Mouse (Mus musculus): ENCODE results near the gene Cd37. TPM values are rescaled to one million over a fixed set of nuclear protein-coding genes. Genes with fewer than 3 reads are reported as not detected.
A peak's percentile ranks its signal among the peaks of the same experiment; 100 is the strongest.

Gene Cd37
- polyA plus RNA-seq, 1 experiment from 2014 or later = 3.0 TPM

DNA sequence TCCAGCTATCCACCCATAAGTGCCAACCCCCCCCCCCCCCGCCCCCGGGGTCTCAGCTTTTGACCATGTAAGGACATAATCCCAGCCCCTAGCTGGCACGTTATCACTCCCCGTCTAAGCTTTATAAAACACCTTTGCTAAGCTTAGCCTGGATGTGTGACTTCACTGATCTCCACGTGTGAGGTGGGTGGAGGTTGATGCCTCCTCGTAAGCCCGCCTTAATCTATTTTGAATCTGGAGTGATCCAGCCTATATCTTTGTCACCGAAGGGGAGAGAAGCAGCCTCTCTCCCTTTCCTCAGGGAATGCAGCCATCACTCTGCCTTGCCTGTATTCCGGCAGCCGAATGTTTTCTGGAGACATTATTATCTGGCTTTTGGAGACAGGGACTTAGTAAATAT lies 36.3 kb downstream of the Cd37 start:
- no peak for ATAC-seq (replicated peaks; ENCODE audit: low FRiP score, low TSS enrichment, low read depth)
- 37% methylated on average over 10 of the region's 10 CpGs for WGBS
- no peak overlapping the region for H3K4me2 ChIP-seq (ENCODE audit: low read length)
- no peak overlapping the region for H3K4me3 ChIP-seq (ENCODE audit: low read depth, low read length)
- H3K4me1 ChIP-seq (replicated peaks; ENCODE audit: control insufficient read depth, insufficient read depth, low read length) = no peaks in the 10 kb centered on the region
- H3K9me3 ChIP-seq (ENCODE audit: control insufficient read depth, low read length) = no peaks in the 10 kb centered on the region
- no peaks in the 10 kb centered on the region for H3K36me3 ChIP-seq (ENCODE audit: control insufficient read depth, insufficient read depth, low read length)
- H3K9ac ChIP-seq (ENCODE audit: low read length) = no peak overlapping the region
- H3K27me3 ChIP-seq (replicated peaks; ENCODE audit: control insufficient read depth, insufficient read depth, low read length) = no peaks in the 10 kb centered on the region; the same call in 1 of the 2 replicates
- DNase-seq (ENCODE audit: low spot score) = no peak
- peak overlapping the region; percentile 47; the same call in 1 of the 2 replicates for H3K27ac ChIP-seq (ENCODE audit: low read depth)

DNA sequence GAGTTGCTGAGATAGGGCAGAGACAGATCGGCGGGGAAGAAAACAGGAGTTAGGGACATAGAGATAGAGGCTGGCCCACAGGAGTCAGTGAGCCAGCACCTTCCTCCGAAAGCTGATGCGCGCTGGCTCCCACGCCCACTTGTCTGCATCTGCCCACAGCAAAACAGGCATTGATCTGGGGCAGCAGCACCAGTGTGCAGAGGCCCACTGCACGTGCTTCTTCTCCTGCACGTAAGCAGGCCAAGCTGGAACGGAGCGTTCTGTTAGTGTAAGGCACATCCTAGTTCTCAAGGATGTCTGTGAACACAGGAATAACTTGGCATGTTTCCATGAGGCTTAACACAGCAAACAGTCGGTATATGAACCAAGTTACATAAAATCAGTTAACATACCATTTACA lies 40.0 kb downstream of the Cd37 start:
- Histone ChIP-seq H3K9ac (ENCODE audit: low read length) (no peak overlapping the region), H3K36me3 (ENCODE audit: control insufficient read depth, insufficient read depth, low read length) (no peaks in the 10 kb centered on the region), H3K9me3 (ENCODE audit: control insufficient read depth, low read length) (no peaks in the 10 kb centered on the region), H3K27ac (ENCODE audit: low read depth) (no peak overlapping the region), H3K27me3 (replicated peaks; ENCODE audit: control insufficient read depth, insufficient read depth, low read length) (no peaks in the 10 kb centered on the region; the same call in 1 of the 2 replicates), H3K4me2 (ENCODE audit: low read length) (no peak overlapping the region), H3K4me3 (ENCODE audit: low read depth, low read length) (no peak overlapping the region), H3K4me1 (replicated peaks; ENCODE audit: control insufficient read depth, insufficient read depth, low read length) (no peaks in the 10 kb centered on the region)
- 74% methylated on average over 11 of the region's 11 CpGs for WGBS
- ATAC-seq (replicated peaks; ENCODE audit: low FRiP score, low TSS enrichment, low read depth) (no peak), DNase-seq (ENCODE audit: low spot score) (no peak)

DNA sequence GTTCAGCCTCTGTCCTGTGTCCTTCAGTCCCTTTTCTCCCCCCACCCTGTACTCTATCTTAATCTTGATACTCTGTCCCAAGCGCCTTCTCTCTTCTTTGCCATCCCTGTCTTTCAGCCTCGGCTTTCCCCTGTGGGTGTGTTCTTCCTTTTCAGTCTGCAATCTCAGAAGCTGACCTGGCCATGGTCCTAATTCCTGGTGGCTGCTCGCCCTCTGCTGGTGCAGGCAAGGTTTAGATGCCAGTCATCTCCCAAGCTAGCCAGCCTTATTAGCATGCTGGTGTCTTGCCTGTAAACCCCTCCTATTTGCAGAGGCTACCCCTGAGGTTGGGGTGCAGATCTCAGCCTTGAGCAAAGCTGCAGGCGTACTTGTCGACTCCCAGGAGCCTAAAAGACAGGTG lies 40.5 kb downstream of the Cd37 start:
- Histone ChIP-seq H3K27me3 (replicated peaks; ENCODE audit: control insufficient read depth, insufficient read depth, low read length) (no peaks in the 10 kb centered on the region; the same call in 1 of the 2 replicates), H3K4me2 (ENCODE audit: low read length) (no peak overlapping the region), H3K36me3 (ENCODE audit: control insufficient read depth, insufficient read depth, low read length) (no peaks in the 10 kb centered on the region), H3K4me3 (ENCODE audit: low read depth, low read length) (no peak overlapping the region), H3K27ac (ENCODE audit: low read depth) (no peak overlapping the region), H3K9me3 (ENCODE audit: control insufficient read depth, low read length) (no peaks in the 10 kb centered on the region), H3K9ac (ENCODE audit: low read length) (no peak overlapping the region), H3K4me1 (replicated peaks; ENCODE audit: control insufficient read depth, insufficient read depth, low read length) (no peaks in the 10 kb centered on the region)
- WGBS = 12% methylated on average over 5 of the region's 5 CpGs
- ATAC-seq (replicated peaks; ENCODE audit: low FRiP score, low TSS enrichment, low read depth) = no peak
- peak; percentile 71 for DNase-seq (ENCODE audit: low spot score)

DNA sequence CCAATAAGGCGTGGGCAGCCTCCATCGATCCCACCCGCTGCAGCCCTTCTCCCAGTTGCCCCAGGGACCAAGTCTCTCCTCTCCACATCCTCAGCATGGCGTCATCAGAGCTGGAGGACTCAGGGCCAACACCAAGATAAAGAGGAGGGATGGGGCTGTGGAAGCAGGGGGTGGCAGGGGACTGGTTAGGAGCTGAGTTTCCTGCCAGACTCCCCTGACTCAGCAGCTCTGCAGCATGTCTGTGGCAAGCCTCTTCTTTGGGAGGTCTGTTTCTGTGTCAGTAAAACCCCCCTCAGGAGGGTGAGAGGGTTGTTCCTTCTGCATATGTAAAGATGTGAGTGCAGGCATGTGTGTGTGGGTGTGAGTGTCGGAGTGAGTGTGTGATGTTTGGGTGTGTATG lies 41.9 kb downstream of the Cd37 start:
- ATAC-seq (replicated peaks; ENCODE audit: low FRiP score, low TSS enrichment, low read depth) (no peak), DNase-seq (ENCODE audit: low spot score) (no peak)
- no peak overlapping the region for H3K4me3 ChIP-seq (ENCODE audit: low read depth, low read length)
- H3K9me3 ChIP-seq (ENCODE audit: control insufficient read depth, low read length) = no peaks in the 10 kb centered on the region
- WGBS = 57% methylated on average over 5 of the region's 5 CpGs
- no peaks in the 10 kb centered on the region for H3K27me3 ChIP-seq (replicated peaks; ENCODE audit: control insufficient read depth, insufficient read depth, low read length)
- H3K4me2 ChIP-seq (ENCODE audit: low read length) = no peak overlapping the region
- H3K36me3 ChIP-seq (ENCODE audit: control insufficient read depth, insufficient read depth, low read length) = no peaks in the 10 kb centered on the region
- no peaks in the 10 kb centered on the region for H3K4me1 ChIP-seq (replicated peaks; ENCODE audit: control insufficient read depth, insufficient read depth, low read length)
- H3K27ac ChIP-seq (ENCODE audit: low read depth) = no peak overlapping the region
- H3K9ac ChIP-seq (ENCODE audit: low read length) = no peak overlapping the region

DNA sequence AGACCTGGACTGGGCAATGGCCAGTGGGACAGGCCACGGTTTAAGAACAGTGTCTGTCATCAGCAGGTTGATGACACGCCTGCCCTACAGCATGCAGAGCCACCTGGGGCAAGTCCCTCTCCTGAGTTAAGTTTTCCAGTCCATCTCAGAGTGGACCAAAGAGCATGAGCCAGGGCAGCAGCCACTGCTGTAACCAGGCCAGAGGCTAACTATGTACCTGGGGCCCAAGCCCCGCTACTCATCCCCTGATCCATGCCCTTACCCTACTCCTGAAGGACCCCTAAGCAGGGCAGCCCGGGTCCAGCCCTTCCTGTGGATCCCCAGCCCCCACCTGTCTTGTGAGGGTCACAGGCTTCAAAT lies 42.8 kb downstream of the Cd37 start:
- no peaks in the 10 kb centered on the region for H3K9me3 ChIP-seq (ENCODE audit: control insufficient read depth, low read length)
- ATAC-seq (replicated peaks; ENCODE audit: low FRiP score, low TSS enrichment, low read depth) (no peak), DNase-seq (ENCODE audit: low spot score) (no peak)
- WGBS = 88% methylated on average over 4 of the region's 4 CpGs
- H3K9ac ChIP-seq (ENCODE audit: low read length) = no peak overlapping the region
- H3K4me3 ChIP-seq (ENCODE audit: low read depth, low read length) = no peak overlapping the region
- H3K4me2 ChIP-seq (ENCODE audit: low read length) = no peak overlapping the region
- no peaks in the 10 kb centered on the region for H3K27me3 ChIP-seq (replicated peaks; ENCODE audit: control insufficient read depth, insufficient read depth, low read length)
- no peaks in the 10 kb centered on the region for H3K36me3 ChIP-seq (ENCODE audit: control insufficient read depth, insufficient read depth, low read length)
- H3K27ac ChIP-seq (ENCODE audit: low read depth) = no peak overlapping the region
- no peaks in the 10 kb centered on the region for H3K4me1 ChIP-seq (replicated peaks; ENCODE audit: control insufficient read depth, insufficient read depth, low read length)

DNA sequence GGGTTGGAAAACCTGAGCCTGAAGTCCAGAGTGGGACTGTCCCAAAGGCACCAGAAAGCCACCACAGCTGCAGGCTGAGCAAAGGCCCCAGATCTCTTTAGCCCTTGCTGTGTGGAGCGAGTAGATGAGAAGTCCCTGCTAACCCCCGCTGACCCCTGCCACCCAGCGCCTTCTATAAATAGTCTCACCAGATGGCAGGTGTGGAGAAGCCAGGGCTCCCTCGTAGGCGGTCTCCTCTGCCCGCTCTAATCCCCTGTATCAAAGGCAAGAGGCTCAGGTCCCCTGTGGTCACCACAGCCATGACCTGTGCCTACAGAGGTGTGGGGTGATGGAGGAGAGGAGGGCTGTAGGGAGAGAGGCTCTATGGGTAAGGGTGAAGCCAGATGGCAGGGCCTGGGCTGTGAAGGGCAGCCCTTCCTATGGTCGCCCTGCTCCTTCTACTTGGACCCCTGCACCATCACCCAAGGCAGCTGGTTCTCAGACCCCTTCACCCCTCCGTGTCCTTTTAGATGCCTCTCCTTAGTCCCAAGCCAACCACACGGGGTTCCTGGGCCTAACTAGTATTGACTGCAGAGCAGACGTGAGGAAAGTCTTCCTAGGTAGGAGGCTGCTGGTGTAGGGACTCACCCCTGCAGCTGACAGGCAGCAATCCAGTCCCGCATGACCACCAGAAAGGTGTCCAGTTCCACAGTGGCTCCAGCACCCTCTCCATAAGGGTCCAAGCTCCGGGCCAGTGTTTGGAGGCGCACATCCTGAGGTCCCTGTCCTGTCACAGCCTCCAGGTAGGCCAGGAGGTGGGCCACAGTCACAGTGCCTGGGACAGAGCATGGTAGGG lies 43.4 kb downstream of the Cd37 start:
- Histone ChIP-seq H3K27ac (ENCODE audit: low read depth) (no peak overlapping the region), H3K27me3 (replicated peaks; ENCODE audit: control insufficient read depth, insufficient read depth, low read length) (no peaks in the 10 kb centered on the region), H3K4me3 (ENCODE audit: low read depth, low read length) (no peak overlapping the region), H3K9me3 (ENCODE audit: control insufficient read depth, low read length) (no peaks in the 10 kb centered on the region), H3K36me3 (ENCODE audit: control insufficient read depth, insufficient read depth, low read length) (no peaks in the 10 kb centered on the region), H3K9ac (ENCODE audit: low read length) (no peak overlapping the region), H3K4me1 (replicated peaks; ENCODE audit: control insufficient read depth, insufficient read depth, low read length) (no peaks in the 10 kb centered on the region), H3K4me2 (ENCODE audit: low read length) (no peak overlapping the region)
- DNase-seq (ENCODE audit: low spot score) (no peak), ATAC-seq (replicated peaks; ENCODE audit: low FRiP score, low TSS enrichment, low read depth) (no peak)
- 57% methylated on average over 13 of the region's 13 CpGs for WGBS

DNA sequence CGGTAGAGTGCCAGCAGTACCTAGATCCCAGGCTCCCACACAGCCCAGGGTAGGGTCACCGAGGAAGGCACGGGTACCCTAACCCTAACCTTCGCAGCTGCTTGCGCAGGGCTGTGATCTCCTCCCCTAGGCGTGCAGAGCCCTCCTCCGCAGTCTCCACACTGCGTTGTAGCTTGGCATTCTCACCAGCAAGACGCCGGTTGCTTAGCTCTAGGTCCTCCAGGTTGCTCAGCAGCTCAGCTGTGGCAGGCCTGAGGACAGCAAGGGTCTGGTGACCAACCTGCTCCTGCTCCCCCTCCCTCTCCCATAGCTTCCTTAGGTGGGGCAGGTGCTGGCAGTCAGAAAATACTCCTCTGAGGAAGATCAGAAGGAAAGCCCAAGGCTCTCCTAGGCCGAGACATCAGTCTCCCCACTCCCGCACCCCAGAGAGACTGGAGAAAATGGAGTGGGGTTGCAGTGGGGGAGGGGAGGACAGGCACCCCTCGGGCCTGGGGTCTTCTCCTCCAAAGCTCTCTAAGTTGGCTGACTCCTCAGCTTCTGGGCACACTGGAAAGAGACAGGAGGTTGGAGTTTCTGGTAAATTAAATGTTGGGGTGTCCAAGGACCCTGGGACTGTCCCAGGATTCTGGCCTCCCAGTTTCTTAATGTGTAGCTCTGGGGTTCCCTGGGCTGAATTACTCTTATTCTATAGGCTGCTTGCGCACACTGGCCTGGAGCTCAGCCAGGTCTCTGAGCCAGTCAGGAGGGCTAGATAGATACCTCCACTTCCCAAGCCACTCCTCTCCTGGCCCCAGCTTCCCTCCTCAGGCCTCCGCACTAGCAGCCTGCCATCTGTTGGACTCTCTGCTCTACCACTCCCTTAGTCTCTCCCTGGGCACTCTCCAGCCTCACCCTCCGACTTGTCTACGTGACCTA lies 44.8 kb downstream of the Cd37 start:
- DNase-seq (ENCODE audit: low spot score) (no peak), ATAC-seq (replicated peaks; ENCODE audit: low FRiP score, low TSS enrichment, low read depth) (no peak)
- H3K9me3 ChIP-seq (ENCODE audit: control insufficient read depth, low read length) = no peaks in the 10 kb centered on the region
- H3K9ac ChIP-seq (ENCODE audit: low read length) = no peak overlapping the region
- H3K4me1 ChIP-seq (replicated peaks; ENCODE audit: control insufficient read depth, insufficient read depth, low read length) = no peaks in the 10 kb centered on the region
- H3K36me3 ChIP-seq (ENCODE audit: control insufficient read depth, insufficient read depth, low read length) = no peaks in the 10 kb centered on the region
- 64% methylated on average over 17 of the region's 17 CpGs for WGBS
- H3K27ac ChIP-seq (ENCODE audit: low read depth) = no peak overlapping the region
- no peak overlapping the region for H3K4me3 ChIP-seq (ENCODE audit: low read depth, low read length)
- H3K4me2 ChIP-seq (ENCODE audit: low read length) = no peak overlapping the region
- peaks cover 10% of the 10 kb centered on the region; the same call in 1 of the 2 replicates for H3K27me3 ChIP-seq (replicated peaks; ENCODE audit: control insufficient read depth, insufficient read depth, low read length)

DNA sequence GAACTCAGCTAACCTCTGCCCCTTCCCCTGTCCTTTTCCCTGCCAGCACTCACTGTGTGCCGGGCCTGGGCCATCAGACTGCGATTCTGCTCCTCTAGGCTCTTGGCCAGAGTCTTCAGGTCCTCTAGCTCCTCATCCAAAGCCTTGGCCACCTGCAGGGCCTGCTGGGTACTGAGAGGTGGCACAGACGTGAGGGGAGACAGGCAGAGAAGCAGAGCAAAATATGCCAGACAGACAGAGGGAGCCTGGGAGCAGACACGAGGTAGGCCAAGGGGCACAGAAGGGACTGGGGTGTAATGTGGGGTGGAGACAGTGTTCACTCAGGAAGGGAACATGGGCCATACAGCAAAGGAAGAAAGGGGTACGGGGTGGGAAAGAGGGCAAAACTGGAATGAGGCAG lies 45.5 kb downstream of the Cd37 start:
- DNase-seq (ENCODE audit: low spot score) = no peak
- no peak overlapping the region for H3K27ac ChIP-seq (ENCODE audit: low read depth)
- no peaks in the 10 kb centered on the region for H3K36me3 ChIP-seq (ENCODE audit: control insufficient read depth, insufficient read depth, low read length)
- ATAC-seq (replicated peaks; ENCODE audit: low FRiP score, low TSS enrichment, low read depth) = no peak
- H3K27me3 ChIP-seq (replicated peaks; ENCODE audit: control insufficient read depth, insufficient read depth, low read length) = peaks cover 16% of the 10 kb centered on the region; the same call in 1 of the 2 replicates
- H3K9me3 ChIP-seq (ENCODE audit: control insufficient read depth, low read length) = no peaks in the 10 kb centered on the region
- 67% methylated on average over 5 of the region's 5 CpGs for WGBS
- no peak overlapping the region for H3K9ac ChIP-seq (ENCODE audit: low read length)
- no peak overlapping the region for H3K4me3 ChIP-seq (ENCODE audit: low read depth, low read length)
- H3K4me2 ChIP-seq (ENCODE audit: low read length) = no peak overlapping the region
- no peaks in the 10 kb centered on the region for H3K4me1 ChIP-seq (replicated peaks; ENCODE audit: control insufficient read depth, insufficient read depth, low read length)

All from intestine, embryonic 14.5 days (tissue).